Mouse (Mus musculus) megakaryocyte progenitor cell, adult 5-6 weeks (primary cell): ENCODE results near the gene Kars. TPM values are rescaled to one million over a fixed set of nuclear protein-coding genes. Genes with fewer than 3 reads are reported as not detected.

Source experiments
- ATAC-seq: replicated peaks from 2 replicates; pipeline ENCODE4 v1.8.0; 2016; ENCODE audit warnings: mild to moderate bottlenecking, moderate TSS enrichment, inconsistent platforms; ENCODE audit not compliant: poor library complexity
- total RNA-seq, 2 experiments: library from RNA; stranded (forward) in 1 of 2; stranded (reverse) in 1 of 2; fragments of 157-497, 149-512 nt in 1 of 2; fragments of 200-1000 nt in 1 of 2; gene quantifications; 2 replicates each; pipeline versions ENCODE4 v1.2.3 to v1.2.4; 2015 to 2017

Kars gene
- total RNA-seq, 2 experiments from 2014 or later, result 136 to 185 TPM

GRCm38 (mm10) chr8:111984511-111984910 is 26.6 kb downstream of the Kars start:
- ATAC-seq, result no peak

- 0 out of 2 replicates have a peak, but pooled peaks have one; percentile 20 for ATAC-seq
Measured at GRCm38 (mm10) chr8:111982116-111982515, 29.0 kb downstream of the Kars start.

- no peak for ATAC-seq
Measured at GRCm38 (mm10) chr8:111978147-111978546, 33.0 kb downstream of the Kars start.

- ATAC-seq, result peak; percentile 31; the same call in 1 of the 2 replicates
Measured at GRCm38 (mm10) chr8:111976326-111976725, 34.8 kb downstream of the Kars start.

- no peak for ATAC-seq
Measured at GRCm38 (mm10) chr8:111975706-111976105, 35.4 kb downstream of the Kars start.

GRCm38 (mm10) chr8:111974138-111974537 is 37.0 kb downstream of the Kars start:
- no peak for ATAC-seq

GRCm38 (mm10) chr8:111968991-111969390 is 42.1 kb downstream of the Kars start:
- ATAC-seq, result no peak

GRCm38 (mm10) chr8:111968541-111968940 is 42.6 kb downstream of the Kars start:
- ATAC-seq, result no peak

GRCm38 (mm10) chr8:111967246-111967870 is 43.8 kb downstream of the Kars start:
- peak; percentile 96 for ATAC-seq

- no peak for ATAC-seq
Measured at GRCm38 (mm10) chr8:111964849-111965561, 46.1 kb downstream of the Kars start.

GRCm38 (mm10) chr8:111964351-111964750 is 46.8 kb downstream of the Kars start:
- ATAC-seq, result no peak

- no peak for ATAC-seq
Measured at GRCm38 (mm10) chr8:111963546-111963945, 47.6 kb downstream of the Kars start.

- no peak for ATAC-seq
Measured at GRCm38 (mm10) chr8:111963091-111963490, 48.0 kb downstream of the Kars start.

- ATAC-seq, result no peak
Measured at GRCm38 (mm10) chr8:111962589-111962988, 48.5 kb downstream of the Kars start.

GRCm38 (mm10) chr8:111961330-111961729 is 49.8 kb downstream of the Kars start:
- ATAC-seq, result peak; percentile 56; the same call in 1 of the 2 replicates

GRCm38 (mm10) chr8:111960591-111961321 is 50.4 kb downstream of the Kars start:
- ATAC-seq, result no peak

- ATAC-seq, result no peak
Measured at GRCm38 (mm10) chr8:111957231-111957630, 53.9 kb downstream of the Kars start.

GRCm38 (mm10) chr8:111955879-111956278 is 55.2 kb downstream of the Kars start:
- no peak for ATAC-seq

GRCm38 (mm10) chr8:111954844-111955594 is 56.1 kb downstream of the Kars start:
- no peak for ATAC-seq

GRCm38 (mm10) chr8:111951936-111952335 is 59.2 kb downstream of the Kars start:
- no peak for ATAC-seq

- ATAC-seq, result no peak
Measured at GRCm38 (mm10) chr8:111951317-111951716, 59.8 kb downstream of the Kars start.
